Mouse (Mus musculus) testis, postnatal 10 days (tissue): Measurements from ENCODE around the gene Zbtb48.

ENCODE experiments used
- DNase-seq: peaks from one replicate; pipeline ENCODE4 v3.0.0; 2021; ENCODE audit warnings: low spot score

Gene Zbtb48

DNA sequence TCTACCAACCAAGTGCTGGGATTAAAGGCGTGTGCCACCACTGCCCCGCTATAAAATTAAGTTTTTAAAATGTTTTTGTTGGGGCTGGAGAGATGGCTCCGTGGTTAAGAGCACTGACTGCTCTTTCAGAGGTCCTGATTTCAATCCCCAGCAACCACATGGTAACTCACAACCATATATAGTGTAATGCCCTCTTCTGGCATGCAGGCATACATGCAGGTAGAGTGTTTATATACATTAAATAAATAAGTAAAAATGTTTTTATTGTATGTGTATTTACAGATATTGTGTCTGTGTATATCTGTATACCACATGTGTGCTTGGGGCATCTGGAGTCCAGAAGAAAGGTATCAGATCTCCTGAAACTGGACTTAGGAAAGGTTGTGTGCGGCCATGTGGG, 26.1 kb downstream of the Zbtb48 start:
- no peak for DNase-seq

DNA sequence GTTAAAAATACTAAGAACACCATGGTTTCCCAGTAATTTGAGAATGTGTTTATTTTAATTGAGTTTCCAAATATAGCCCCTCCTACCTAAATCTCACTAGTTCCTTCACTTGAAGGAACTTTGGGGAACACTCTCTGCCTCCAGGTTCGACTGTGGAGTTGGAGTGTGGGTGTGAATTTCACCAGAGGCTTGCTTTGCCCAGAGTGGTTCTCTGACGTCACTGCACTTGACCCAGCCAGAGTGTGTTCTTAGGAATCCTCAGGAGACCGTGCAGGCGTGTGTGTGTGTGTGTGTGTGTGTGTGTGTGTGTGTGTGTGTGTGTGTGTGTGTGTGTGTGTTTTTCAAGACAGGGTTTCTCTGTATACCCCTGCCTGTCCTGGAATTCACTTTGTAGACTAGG, 26.6 kb downstream of the Zbtb48 start:
- DNase-seq: no peak

DNA sequence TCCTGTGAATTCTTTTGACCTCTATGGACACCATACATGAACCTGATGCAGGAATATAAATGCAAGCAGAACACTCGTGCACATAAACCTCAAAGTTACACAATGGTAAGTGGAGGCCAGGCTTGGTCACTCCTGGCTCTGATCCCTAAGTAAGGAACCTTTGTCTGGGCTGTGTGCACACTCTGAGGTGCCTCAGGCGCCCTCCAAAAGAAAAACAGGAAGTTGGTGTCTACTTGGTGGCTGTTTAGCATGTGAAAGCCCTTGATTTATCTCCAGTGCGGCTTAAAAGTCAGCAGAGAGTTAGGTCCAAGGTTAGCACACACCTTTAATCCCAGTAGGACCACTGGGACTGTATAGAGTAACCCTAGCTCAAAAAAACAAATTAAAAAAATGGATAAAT, 28.0 kb downstream of the Zbtb48 start:
- no peak for DNase-seq

DNA sequence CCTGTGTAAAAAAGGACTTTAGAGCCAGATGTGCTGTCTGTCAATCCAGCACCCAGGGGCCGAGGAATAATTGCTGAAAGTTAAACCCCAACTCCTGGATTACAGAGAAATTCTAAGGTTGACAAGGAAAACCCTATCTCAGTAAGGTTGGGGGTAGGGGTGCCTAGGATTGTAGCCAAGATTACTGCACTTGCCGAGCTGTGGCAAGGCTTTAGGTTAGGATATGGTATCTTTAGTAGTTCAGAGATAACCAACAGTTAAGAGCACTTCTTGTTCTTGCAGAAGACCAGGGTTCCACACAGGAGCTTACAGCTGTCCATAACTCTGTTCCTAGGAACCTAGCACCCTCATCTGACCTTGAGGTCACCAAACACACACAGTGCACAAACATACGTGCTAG, 29.8 kb downstream of the Zbtb48 start:
- DNase-seq: no peak

DNA sequence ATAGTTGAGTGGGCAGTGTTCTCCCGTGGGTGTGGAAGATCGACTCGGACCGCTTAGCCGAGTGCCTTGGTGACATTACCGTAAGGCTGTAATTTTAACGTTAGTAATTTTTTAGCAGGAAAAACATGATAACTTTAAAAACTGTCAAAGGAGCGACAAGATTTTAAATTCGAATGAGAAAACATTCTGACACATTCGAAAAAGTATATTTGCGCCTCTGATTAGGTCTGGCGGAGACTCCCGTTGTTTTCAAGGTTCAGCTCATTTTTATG, 30.6 kb downstream of the Zbtb48 start:
- no peak for DNase-seq

DNA sequence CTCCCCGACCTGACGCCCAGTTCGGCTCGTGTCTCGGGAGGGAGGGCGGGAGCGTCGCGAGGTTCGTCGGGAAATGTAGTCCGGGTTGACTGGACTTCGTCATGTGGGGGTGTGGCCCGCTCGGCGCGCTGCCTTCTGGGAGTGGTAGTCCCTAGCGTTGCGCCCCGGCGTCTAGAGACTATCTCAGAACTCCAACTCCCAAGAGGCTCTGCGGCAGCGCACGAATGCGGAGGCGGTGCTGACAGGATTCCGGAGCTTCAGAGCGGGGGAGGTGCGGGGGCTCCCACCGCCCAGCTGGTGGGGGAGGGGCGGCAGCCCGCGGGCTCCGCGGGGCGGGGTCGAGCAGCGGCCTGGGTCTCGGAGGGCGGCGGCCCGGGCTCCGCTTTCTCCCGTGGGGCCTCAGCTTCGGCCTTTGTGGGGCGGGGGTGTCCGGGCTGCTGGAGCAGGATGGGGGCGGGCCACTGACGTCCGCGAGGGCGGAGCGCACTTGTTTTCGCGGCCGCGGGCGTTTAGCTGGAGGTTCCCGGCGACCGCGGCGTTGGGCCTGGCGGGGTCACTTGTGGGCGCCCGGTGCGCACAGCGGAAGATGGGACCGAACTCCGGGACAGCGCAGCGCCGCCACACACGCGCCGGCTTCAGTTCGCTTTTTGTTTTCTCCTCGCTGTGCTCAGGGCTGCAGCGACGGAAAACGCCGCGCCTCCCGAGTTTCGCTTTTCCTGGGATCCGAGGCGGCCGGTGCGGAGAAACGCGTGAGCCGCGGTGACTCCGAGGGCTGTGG, 31.1 kb downstream of the Zbtb48 start, which contains the start of gene Phf13:
Phf13 (minus strand) TSS at position 86 of the 778 bp plus-strand sequence.
- DNase-seq: peak; percentile 99

DNA sequence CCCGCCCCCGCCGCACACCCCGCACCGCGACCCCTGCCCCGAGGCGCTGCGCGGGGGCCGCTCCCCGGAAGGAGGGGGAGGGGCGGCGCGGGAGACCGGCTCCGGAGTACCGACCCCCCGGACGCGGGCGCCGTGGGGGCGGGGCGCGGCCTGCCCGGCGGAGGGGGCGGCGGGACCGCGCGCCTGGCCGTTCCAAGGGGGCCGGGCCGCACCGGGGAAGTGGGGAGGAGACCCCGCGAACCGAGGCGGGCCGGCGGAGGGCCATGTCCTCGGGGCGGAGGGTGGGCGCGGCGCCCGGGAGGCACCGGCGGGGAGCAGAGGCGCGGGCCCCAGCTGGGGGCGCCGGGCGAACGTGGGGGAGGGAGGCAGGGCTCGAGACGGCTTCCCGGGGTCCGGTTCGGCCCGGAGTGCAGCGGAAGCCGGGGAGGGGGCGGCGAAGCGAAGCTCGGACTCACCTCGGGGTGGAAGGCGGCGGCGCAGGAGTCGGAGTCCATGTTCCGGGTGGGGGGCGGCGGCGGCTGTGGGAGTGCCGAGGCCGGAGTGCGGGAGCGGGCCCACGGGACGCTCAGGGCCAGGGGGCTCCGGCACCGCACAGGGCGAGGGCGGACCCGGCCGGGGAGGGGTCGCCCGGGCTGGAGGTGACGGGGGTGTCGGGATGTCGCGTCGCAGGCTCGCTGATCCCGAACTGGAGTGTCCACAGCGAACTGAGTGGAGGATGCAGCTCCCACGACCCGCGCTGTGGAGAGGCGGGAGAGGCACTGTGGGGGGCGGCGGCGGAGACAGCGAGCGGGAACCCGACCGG, 31.9 kb downstream of the Zbtb48 start:
- DNase-seq: peak; percentile 82

DNA sequence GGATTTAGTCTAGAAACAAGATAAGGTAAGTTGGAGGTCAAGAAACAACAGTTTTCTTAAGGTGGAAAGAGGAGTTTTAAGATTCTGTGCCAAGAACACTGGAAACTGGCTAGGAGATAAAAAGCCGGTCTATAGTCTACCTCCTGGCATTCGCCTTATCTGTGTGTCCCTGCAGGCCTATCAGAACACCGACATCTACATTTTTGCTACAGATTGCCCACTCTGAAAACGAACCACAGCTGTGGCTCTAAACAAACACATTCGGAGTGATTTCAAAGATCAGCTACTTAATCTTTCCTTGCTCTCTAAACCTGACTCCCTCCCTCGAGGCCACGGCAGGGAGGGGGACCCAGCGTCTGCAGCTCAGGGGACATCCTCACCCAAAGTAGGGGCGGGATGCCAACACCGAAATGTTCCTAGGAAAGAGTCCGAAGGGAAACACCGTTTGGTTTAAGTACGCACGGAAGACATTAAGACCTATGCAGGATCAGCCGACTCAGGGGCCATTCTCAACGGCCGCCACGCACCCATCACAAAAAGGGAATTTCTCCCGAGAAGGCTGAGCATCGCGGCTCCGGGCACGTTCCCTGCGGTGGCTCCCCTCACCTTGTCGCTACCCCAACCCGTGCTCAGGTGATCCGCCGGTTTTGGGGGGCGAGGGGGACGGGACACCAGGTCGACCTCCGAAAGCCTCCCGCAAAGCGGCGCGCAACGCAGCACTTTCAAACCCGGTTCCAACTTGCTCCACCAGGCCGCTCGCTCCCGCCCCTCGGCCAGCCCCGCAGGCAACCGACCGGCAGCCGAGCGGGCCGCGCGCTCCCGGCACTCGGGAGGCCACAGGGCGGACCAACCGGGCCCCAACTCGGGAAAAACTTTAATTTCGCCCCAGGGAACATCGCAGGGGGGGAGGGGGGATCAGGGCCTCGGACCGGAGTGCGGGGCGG, 33.0 kb downstream of the Zbtb48 start:
- peak; percentile 77 for DNase-seq

DNA sequence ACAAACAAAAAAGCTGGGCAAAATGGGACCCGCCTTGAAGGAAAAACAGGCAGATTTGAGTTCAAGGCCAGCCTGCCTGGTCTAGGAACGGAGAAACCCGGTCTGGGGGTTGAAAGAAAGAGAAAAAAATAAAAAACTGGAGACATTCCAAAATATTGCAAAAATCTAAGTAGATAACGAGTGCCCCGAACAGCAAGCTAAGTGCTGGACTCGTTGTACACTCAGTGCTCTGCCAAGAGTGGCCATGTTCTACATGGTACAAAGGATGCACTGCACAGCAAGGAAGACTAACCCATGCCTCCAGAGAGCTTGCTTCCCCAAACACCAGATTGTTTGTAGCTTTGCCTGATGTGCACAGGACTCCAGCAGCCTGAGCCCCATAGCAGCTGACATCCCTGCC, 34.4 kb downstream of the Zbtb48 start:
- no peak for DNase-seq

DNA sequence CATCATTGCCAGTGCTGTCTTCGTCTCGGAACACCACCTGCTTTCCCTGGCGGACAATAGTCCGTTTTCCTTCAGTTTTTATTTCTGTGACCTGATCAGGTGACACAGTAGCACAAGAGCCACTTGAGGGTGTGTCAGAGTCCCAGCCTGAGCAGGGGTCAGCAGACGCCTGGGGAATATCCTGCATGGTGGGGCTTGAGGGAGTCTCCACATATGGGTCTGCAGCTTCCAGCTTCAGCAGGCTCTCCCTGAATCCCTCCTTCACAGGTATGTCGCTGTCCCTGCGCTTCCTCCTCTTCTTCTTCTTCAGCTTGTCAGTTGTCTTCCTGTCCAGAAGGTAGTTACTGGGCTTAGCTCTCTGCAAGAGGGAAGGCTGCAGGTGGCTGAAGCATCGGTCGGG, 35.4 kb downstream of the Zbtb48 start:
- no peak for DNase-seq

DNA sequence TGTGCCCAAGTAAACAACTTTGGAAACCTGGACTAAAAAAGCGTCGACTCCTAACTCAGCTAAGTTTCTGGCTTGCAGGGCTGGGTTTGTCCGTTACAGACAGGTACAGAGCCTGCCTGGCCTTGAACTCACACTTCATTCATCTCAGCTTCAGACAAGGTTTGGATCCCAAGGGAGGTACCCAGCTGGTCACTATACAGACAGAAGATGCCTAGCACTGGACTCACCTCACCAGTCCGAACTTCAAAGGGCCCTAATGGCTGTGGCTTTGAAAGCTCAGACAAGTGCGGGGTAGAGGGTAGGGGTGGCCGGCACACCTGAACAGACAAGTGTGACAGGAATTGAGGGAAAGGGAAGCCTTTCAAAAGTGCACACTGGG, 38.4 kb downstream of the Zbtb48 start:
- no peak for DNase-seq

DNA sequence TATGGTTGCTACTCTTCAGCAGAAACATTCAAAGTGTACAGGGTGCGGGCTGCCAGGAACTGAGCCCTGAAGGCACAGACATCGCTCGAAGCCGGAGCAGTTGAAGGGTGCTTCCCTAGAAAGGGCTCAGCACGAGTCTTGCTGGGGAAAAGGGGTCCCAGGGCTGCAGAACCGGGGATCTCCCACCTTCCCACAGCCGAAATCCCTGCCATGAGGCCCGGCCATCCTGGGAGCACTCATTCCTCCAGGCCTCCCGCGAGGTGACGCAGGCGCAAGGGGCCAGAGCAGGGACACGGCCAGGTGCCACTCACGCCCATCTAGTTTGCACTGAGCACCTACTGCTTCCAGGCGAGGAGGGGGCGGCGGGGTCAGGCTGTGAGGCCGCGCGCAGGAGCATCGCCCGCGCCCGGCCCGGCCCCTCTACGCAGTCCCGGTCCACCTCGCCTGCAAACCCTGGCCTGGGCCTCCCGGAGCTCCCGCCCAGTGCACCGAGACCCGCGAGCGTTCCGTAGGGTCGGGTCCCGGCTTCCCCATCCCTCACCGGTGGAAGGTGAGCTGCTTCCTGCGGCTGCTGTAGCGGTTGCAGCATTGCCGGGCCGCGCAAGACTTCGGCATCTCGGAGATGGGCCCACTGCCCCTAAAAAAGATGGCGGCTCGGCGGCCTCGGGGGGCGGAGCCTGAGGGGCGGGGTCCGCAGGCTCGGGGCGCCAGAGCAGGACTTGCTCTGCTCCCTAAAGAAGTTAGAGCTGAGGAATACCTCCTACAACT, 38.9 kb downstream of the Zbtb48 start, which contains the start of gene Thap3:
Thap3 (minus strand) TSS at position 656 of the 768 bp plus-strand sequence.
- peak; percentile 92 for DNase-seq

DNA sequence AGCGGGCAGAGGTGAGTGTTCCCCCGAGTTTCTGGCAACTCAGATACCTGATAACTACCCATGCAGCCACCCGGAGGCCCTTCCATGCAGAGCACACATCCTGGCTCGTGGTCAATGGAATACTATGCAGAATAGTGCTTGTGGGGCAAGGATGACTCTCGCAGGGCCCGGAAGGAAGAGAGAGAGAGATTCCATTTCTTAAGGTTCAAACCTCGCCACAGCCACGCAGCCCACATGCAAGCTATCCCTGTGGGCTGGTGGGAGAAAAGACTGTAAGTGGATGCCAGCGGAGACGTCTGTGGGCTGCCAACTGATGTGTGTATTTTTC, 39.5 kb downstream of the Zbtb48 start:
- DNase-seq: peak; percentile 42

DNA sequence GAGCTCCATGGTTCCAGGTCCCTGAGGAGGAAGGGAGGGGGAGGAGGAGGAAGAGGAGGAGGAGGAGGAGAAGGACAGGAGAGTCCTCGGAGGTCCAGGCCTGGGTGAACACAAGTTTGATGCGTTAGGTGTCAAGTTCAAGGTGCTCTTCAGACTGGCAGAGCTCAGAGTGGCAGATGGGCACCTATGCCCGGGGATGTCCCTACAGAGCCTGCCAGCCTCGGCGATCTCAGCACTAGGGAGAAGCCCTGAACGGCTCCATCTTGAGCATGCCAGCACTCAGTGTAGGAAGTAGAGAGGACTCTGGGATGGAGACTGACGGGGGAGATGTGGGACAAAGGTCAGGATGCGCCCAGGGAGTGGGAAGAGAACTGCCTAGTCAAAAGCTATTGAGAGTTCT, 40.8 kb downstream of the Zbtb48 start:
- DNase-seq: peak; percentile 35

DNA sequence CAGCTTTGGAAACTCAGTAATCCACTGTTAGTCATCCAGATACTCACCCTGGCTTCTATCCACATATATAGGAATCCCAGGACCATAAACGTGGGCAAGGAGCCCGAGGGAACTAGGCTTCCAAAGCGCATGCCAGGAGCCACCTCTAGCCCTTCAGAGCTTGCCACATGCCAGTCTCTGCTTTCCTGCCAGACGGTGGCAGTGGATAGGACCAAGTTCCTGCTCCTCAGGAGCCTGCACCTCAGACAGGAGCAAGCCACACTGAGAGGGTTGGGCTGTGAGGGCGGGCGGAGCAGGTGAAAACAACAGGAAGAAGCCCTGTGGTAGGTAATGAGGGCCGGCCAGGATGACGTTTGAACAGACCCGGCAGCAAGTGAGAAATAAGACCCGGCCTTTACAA, 41.6 kb downstream of the Zbtb48 start:
- peak; percentile 41 for DNase-seq

DNA sequence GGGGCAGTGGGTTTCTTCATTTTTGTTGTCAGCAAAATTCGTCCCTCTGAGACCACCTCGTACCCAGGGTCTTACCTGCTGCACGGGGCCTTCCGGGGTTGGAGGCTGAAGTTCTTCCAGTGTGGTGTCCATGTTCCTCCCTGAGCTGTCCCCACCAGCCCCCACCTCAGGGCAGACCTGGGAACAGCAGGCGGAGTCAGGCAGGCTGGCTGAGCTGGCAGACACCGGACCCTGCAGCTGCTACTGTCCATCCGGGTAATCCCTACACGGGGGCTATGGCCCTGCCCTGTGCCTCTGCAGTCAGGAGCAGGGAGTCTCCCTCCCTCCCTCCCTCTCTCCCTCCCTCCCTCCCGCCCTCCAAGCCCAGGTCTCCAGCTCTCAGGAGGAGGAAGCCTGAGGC, 43.9 kb downstream of the Zbtb48 start:
- peak; percentile 57 for DNase-seq

DNA sequence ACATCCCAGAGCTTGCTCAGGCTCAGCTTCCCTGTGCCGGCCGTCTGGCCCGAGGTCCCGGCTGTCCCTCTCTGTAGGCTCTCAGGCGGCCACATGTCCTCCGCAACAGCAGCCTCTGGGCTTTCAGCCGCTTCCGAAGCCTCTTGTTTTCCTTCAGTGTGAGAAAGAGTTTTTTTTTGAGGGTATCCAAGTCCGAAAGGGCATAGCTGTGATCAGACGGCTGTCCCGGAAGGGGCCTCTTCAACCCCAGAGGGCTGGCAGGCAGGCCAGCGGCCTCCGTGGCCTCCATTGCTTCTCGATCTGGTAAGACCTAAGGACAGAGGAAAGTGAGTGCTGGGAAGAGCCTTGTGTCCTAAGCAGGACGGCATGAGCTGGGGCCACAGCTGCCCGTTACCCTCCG, 44.4 kb downstream of the Zbtb48 start:
- no peak for DNase-seq

DNA sequence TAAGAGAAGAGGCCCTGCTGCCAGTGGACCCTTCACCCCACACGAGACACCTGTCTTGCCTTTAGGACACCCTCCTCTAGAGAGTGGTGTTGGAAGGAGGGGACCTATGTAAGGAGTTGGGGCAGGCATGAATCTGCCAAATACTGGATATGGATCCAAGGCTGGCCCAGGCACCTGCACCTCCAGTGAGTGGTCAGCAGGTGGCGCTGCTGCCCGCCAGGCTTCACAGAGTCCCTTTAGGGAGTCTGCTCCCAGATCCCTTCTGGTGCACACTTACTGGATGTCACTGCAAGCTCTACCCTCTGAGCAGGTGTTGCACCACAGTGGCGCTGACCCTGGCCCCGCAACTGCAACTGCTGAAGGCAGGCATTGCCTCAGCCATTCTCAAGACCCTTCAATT, 46.1 kb downstream of the Zbtb48 start:
- DNase-seq: peak; percentile 86

DNA sequence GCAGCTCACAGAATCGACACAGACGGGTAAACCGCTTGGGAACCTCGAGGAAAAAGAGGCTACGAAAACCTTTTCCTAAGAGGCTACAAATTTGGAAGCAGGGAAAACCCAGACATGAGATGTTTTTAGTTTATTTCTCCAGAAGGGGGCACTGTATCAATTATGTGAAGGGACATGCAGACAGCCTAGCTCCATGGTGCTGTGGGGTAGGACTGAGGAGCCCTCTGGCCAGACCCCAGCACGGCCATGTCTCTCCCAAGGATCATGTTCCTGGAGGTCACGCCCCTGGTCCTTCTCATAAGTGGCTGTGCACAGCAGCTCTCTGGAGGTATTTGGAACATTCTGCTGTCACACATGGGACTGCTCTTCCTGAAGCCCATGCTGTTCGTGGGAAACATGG, 46.8 kb downstream of the Zbtb48 start:
- DNase-seq: no peak

DNA sequence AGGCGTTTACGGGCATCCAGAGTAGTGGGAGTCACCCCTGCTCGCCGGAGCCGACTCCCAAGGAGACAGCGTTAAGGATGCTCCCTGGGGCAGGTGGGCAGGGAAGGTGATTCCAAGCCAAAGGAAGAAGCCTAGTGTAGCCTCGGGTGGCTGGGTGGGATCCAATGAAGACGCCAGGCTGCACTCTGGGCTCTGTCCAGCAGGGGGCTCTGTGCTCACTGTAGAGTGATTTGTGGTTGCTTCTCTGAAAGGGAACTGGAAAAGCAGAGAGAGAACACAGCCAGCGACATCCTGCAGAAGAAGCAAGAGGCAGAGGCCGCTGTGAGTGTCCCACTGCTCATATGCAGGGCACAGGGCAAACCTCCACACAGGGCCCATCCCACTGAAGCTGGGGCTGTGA, 49.7 kb downstream of the Zbtb48 start:
- DNase-seq: peak; percentile 94

DNA sequence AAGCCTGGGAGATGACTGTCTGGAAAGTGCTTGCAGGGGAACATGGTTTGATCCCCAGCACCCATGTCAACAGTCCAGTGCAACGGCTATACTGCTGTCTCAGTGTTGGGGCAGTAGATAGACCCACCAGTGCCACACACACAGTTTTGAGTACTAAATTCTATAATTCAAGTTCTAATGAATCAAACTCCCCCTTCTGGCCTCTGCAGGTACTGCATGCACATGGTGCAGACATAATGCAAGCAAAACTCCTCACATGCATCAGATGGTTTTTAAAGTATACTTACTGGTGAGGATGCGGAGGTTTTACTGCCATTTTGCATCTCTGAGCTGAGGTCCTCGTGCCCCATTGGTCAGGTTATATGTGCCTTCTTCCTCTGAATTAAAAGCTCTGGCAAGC, 52.0 kb downstream of the Zbtb48 start:
- peak; percentile 79 for DNase-seq
